Mouse (Mus musculus): ENCODE results near the gene Polg2. TPM values are rescaled to one million over a fixed set of nuclear protein-coding genes. Genes with fewer than 3 reads are reported as not detected.
"Not testable (repeated sequence)": the region's sequence is repeated elsewhere in the genome, so short reads cannot be mapped to it uniquely, and the experiment has no call there.

Gene Polg2
- polyA plus RNA-seq, 1 experiment from 2014 or later, result 11.4 TPM

DNA sequence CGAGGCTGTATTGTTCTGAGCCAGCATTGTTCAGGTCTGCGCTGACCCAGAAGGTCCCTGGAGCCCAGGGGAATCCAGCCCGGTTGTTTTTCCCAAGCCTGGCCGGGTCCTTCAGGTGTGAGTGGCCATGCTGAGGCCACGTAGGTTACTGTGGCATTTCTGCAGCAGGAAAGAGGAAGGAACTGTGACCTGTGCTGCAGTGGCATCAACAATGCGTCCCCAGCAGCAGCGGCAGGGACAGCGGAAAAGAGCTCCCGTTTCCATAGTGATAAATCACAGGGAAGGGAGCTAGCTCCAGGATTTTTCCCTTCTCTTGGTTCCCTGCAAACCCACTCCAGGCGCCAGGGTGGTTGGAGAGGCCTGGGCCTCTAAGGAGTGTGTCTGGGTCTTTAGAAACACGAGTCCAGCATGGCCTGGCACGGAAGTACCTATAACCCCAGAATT lies 42.1 kb downstream of the Polg2 start:
- no peaks in the 10 kb centered on the region for H3K9me3 ChIP-seq (ENCODE audit: control insufficient read depth, low read length)
- H3K4me2 ChIP-seq (ENCODE audit: low read depth, severe bottlenecking), result no peak overlapping the region
- ATAC-seq (ENCODE audit: insufficient number of reproducible peaks, low FRiP score, low TSS enrichment, low read depth), result no peak
- H3K4me3 ChIP-seq (ENCODE audit: low read depth, low read length), result no peak overlapping the region
- 28% methylated on average over 12 of the region's 12 CpGs for WGBS
- no peak for DNase-seq (ENCODE audit: low spot score)
- H3K9ac ChIP-seq (ENCODE audit: low read length), result peak overlapping the region; percentile 24; the same call in 1 of the 2 replicates
- no peaks in the 10 kb centered on the region for H3K36me3 ChIP-seq (ENCODE audit: control insufficient read depth, insufficient read depth, low read length)
- no peaks in the 10 kb centered on the region for H3K27me3 ChIP-seq (ENCODE audit: control insufficient read depth, insufficient read depth, low read length)
- no peak overlapping the region for H3K27ac ChIP-seq (replicated peaks; ENCODE audit: low read depth, low read length)
- H3K4me1 ChIP-seq (ENCODE audit: control insufficient read depth, insufficient read depth, low read length), result 0 out of 2 replicates have a peak, but pooled peaks cover 3% of the 10 kb centered on the region

DNA sequence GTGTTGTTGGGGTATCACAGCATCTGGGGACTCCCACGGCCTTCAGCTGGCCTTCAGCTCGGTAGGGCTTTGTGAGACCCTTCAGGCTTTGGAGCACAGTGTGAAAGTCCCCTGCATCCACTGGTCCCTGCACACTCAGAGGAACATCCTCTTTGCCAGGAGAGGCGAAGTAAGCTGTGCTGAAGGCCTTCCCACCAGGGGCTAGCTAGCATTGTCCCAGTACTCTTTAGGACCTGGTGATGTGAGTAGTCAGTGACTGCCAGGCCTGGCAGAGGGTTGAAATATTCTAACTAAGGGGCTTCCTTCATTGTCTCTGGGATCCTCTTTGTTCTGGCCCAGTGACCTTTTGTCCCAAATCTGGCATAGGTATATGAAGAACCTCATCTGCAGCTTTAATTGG lies 42.7 kb downstream of the Polg2 start:
- Histone ChIP-seq H3K9me3 (ENCODE audit: control insufficient read depth, low read length) (no peaks in the 10 kb centered on the region), H3K9ac (ENCODE audit: low read length) (peak overlapping the region; percentile 30; the same call in 1 of the 2 replicates), H3K4me3 (ENCODE audit: low read depth, low read length) (no peak overlapping the region), H3K27ac (replicated peaks; ENCODE audit: low read depth, low read length) (0 out of 2 replicates have a peak overlapping the region, but pooled peaks have one; percentile 21), H3K27me3 (ENCODE audit: control insufficient read depth, insufficient read depth, low read length) (no peaks in the 10 kb centered on the region), H3K36me3 (ENCODE audit: control insufficient read depth, insufficient read depth, low read length) (no peaks in the 10 kb centered on the region), H3K4me1 (ENCODE audit: control insufficient read depth, insufficient read depth, low read length) (0 out of 2 replicates have a peak, but pooled peaks cover 3% of the 10 kb centered on the region), H3K4me2 (ENCODE audit: low read depth, severe bottlenecking) (no peak overlapping the region)
- WGBS, result 83% methylated on average over 3 of the region's 3 CpGs
- ATAC-seq (ENCODE audit: insufficient number of reproducible peaks, low FRiP score, low TSS enrichment, low read depth), result no peak
- no peak for DNase-seq (ENCODE audit: low spot score)

DNA sequence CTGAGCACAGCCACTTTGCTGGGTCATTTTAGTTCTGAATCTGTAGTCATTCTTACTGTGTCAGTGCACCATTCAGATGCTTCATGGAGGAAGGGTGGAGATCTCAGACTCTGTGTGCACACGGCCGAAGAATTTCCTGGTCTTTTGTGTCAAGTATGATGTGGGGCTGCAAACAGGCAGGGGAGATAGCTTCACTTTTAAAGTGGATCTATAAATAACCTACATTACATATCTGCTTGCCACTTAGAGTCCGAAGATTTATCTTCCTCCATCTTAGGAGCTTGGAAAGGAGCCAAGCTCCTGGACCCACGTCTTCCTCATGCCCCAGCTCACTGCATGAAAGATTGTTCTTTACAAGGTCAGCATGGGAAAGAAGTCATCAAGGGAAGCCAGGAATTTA lies 48.6 kb downstream of the Polg2 start:
- no peaks in the 10 kb centered on the region for H3K27me3 ChIP-seq (ENCODE audit: control insufficient read depth, insufficient read depth, low read length)
- ATAC-seq (ENCODE audit: insufficient number of reproducible peaks, low FRiP score, low TSS enrichment, low read depth) (no peak), DNase-seq (ENCODE audit: low spot score) (no peak)
- H3K4me1 ChIP-seq (ENCODE audit: control insufficient read depth, insufficient read depth, low read length), result peaks cover 3% of the 10 kb centered on the region; the same call in 1 of the 2 replicates
- WGBS, result 84% methylated on average over 4 of the region's 4 CpGs
- no peak overlapping the region for H3K27ac ChIP-seq (replicated peaks; ENCODE audit: low read depth, low read length)
- H3K9ac ChIP-seq (ENCODE audit: low read length), result no peak overlapping the region
- H3K4me2 ChIP-seq (ENCODE audit: low read depth, severe bottlenecking), result no peak overlapping the region
- no peak overlapping the region for H3K4me3 ChIP-seq (ENCODE audit: low read depth, low read length)
- H3K9me3 ChIP-seq (ENCODE audit: control insufficient read depth, low read length), result no peaks in the 10 kb centered on the region
- H3K36me3 ChIP-seq (ENCODE audit: control insufficient read depth, insufficient read depth, low read length), result no peaks in the 10 kb centered on the region

DNA sequence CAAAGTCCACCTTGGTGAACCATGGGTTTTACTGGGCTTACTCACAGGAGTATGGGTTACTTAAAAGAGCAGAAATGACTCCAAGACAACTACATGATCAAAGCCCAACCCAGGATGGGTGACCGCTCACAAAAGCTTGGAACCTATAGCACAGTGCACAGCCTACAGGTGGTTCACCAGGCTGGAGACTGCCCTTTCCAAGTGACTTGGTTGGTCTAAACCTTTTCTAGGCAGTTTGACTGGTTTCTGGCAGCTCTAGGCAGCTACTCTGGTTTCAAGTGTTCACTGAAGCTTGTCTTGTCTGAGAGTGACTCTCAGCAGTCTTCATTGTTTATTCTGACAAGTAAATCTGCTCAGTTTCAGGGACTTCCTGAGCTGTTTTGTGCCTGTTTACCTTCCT lies 49.7 kb downstream of the Polg2 start:
- Histone ChIP-seq H3K4me1 (ENCODE audit: control insufficient read depth, insufficient read depth, low read length) (peaks cover 3% of the 10 kb centered on the region; the same call in 1 of the 2 replicates), H3K4me3 (ENCODE audit: low read depth, low read length) (no peak overlapping the region), H3K27ac (replicated peaks; ENCODE audit: low read depth, low read length) (no peak overlapping the region), H3K4me2 (ENCODE audit: low read depth, severe bottlenecking) (no peak overlapping the region), H3K27me3 (ENCODE audit: control insufficient read depth, insufficient read depth, low read length) (no peaks in the 10 kb centered on the region), H3K9me3 (ENCODE audit: control insufficient read depth, low read length) (no peaks in the 10 kb centered on the region), H3K36me3 (ENCODE audit: control insufficient read depth, insufficient read depth, low read length) (no peaks in the 10 kb centered on the region), H3K9ac (ENCODE audit: low read length) (no peak overlapping the region)
- DNase-seq (ENCODE audit: low spot score), result no peak
- 100% methylated on average over 1 of the region's 1 CpGs for WGBS
- ATAC-seq (ENCODE audit: insufficient number of reproducible peaks, low FRiP score, low TSS enrichment, low read depth), result no peak

DNA sequence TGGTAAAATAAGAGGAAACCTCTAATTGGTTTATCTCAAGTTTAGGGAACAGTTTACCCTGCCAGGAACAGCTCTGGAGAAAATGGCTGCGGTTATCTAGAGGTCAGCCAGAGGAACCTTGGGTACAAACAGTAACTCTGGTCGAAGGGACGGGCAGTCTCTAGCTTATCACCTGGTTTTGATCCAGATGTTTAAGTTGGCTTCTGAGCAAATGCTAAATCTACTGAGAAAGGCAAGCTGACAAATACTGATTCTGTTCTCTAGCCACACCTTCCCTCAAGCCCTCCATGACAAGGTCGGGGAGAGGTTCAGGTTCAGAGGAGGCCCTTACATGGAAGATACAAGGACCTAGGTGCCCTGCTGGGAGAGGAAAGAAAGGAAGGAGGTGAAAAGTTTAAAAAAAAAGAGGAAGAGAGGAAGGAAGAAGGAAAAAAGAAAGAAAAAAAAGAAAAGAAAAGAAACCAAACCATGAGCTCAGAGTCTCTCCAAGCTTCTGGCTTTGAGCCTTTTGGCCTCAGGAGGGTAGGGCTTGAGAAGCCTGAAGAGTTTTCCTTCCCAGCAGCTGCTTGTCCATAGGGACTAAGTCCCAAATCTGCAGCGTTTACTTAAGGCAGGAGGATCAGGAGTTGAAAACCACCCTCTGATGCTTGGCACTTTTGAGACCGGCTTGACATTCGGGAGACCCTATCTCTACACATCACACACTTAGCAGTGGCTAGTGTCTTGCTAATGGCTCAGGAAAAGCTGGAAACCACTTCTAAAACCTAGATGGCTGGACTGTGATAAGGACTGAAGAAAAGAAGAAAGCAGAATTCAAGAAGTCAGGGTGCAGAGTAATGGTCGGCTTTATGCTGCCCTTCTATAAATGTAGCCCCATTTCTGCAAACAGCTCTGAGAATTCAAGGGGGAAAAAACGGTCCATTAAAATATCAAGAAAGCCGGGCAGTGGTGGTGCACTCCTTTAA lies 50.7 kb downstream of the Polg2 start:
- H3K4me1 ChIP-seq (ENCODE audit: control insufficient read depth, insufficient read depth, low read length), result peaks cover 3% of the 10 kb centered on the region; the same call in 1 of the 2 replicates
- H3K4me3 ChIP-seq (ENCODE audit: low read depth, low read length), result no peak overlapping the region
- DNase-seq (ENCODE audit: low spot score), result no peak
- no peak for ATAC-seq (ENCODE audit: insufficient number of reproducible peaks, low FRiP score, low TSS enrichment, low read depth)
- H3K27ac ChIP-seq (replicated peaks; ENCODE audit: low read depth, low read length), result no peak overlapping the region
- H3K9me3 ChIP-seq (ENCODE audit: control insufficient read depth, low read length), result no peaks in the 10 kb centered on the region
- H3K9ac ChIP-seq (ENCODE audit: low read length), result no peak overlapping the region
- H3K36me3 ChIP-seq (ENCODE audit: control insufficient read depth, insufficient read depth, low read length), result no peaks in the 10 kb centered on the region
- H3K27me3 ChIP-seq (ENCODE audit: control insufficient read depth, insufficient read depth, low read length), result no peaks in the 10 kb centered on the region
- WGBS, result 68% methylated on average over 10 of the region's 10 CpGs
- no peak overlapping the region for H3K4me2 ChIP-seq (ENCODE audit: low read depth, severe bottlenecking)

DNA sequence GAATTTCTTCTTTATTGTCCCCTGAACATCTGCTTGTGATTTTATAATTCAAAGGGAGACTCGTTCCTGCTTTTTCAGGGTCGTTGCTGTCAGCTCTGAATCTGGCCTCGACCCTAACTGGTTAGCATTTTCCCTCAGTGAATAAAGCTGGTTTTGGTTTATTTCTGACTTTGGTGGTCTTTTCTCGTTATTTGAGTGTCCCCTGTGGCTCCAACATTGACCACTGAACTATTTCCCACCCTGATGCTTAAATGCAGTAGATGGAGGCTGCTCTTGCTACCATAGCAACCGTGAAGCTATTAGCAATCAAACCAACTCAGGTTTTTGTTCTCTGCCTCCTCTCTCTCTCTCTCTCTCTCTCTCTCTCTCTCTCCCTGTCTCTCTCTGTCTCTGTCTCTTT lies 51.4 kb downstream of the Polg2 start:
- no peaks in the 10 kb centered on the region for H3K27me3 ChIP-seq (ENCODE audit: control insufficient read depth, insufficient read depth, low read length)
- DNase-seq (ENCODE audit: low spot score) (no peak), ATAC-seq (ENCODE audit: insufficient number of reproducible peaks, low FRiP score, low TSS enrichment, low read depth) (no peak)
- no peaks in the 10 kb centered on the region for H3K9me3 ChIP-seq (ENCODE audit: control insufficient read depth, low read length)
- 18% methylated on average over 5 of the region's 5 CpGs for WGBS
- H3K4me3 ChIP-seq (ENCODE audit: low read depth, low read length), result no peak overlapping the region
- H3K36me3 ChIP-seq (ENCODE audit: control insufficient read depth, insufficient read depth, low read length), result no peaks in the 10 kb centered on the region
- H3K4me1 ChIP-seq (ENCODE audit: control insufficient read depth, insufficient read depth, low read length), result peaks cover 3% of the 10 kb centered on the region; the same call in 1 of the 2 replicates
- H3K9ac ChIP-seq (ENCODE audit: low read length), result no peak overlapping the region
- no peak overlapping the region for H3K4me2 ChIP-seq (ENCODE audit: low read depth, severe bottlenecking)
- no peak overlapping the region for H3K27ac ChIP-seq (replicated peaks; ENCODE audit: low read depth, low read length)

DNA sequence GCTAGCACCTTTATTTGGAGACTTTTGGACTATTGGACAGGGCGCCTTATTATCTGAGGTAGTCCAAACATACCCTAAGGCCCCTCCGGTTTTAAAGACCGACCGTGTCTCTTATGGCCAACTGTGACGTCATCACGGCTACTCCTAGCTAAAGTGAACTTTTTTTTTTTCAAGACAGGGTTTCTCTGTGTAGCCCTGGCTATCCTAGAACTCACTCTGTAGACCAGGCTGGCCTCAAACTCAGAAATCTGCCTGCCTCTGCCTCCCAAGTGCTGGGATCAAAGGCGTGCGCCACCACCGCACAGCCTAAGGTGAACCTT lies 54.5 kb downstream of the Polg2 start:
- H3K4me3 ChIP-seq (ENCODE audit: low read depth, low read length); H3K9me3 ChIP-seq (ENCODE audit: control insufficient read depth, low read length); H3K36me3 ChIP-seq (ENCODE audit: control insufficient read depth, insufficient read depth, low read length); ATAC-seq (ENCODE audit: insufficient number of reproducible peaks, low FRiP score, low TSS enrichment, low read depth); DNase-seq (ENCODE audit: low spot score); H3K4me1 ChIP-seq (ENCODE audit: control insufficient read depth, insufficient read depth, low read length); H3K27ac ChIP-seq (replicated peaks; ENCODE audit: low read depth, low read length); H3K9ac ChIP-seq (ENCODE audit: low read length); H3K27me3 ChIP-seq (ENCODE audit: control insufficient read depth, insufficient read depth, low read length); H3K4me2 ChIP-seq (ENCODE audit: low read depth, severe bottlenecking): not testable (repeated sequence)
- 92% methylated on average over 9 of the region's 9 CpGs for WGBS

DNA sequence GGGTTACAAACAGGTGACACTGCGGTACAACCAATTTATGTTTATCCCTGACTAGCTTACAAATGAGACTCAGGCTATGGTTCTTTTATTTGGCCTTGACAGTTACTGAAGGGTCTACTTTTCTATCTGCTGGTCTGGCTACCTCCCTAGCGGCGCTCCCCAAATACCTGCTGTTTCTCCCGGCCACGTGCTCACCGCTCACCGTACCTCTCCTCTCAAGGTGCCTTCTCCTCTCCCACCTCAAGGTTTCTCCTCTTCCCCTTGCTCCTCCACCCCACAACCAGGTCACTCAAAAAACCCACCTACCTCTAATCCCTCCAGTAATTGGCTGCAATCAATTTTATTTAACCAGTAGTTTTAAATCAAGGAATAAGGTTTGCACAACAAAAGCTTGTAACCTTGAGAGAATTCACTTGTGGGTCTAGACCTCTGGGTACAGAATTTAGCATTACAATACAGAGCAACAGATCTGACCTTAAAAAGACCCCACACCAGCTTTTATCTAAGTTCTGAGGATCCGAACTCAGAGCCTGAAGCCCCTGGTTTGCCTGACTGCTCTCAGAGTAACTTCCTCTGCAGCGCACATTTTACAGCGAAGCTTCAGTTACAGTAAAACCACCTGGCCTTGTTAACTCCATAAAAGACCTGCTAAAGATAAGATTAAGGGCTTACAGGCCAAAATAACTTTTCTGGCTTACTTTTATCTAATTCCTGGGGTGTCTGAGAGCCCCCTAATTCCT lies 55.0 kb downstream of the Polg2 start:
- Histone ChIP-seq H3K9ac (ENCODE audit: low read length) (no peak overlapping the region), H3K27me3 (ENCODE audit: control insufficient read depth, insufficient read depth, low read length) (no peaks in the 10 kb centered on the region), H3K4me2 (ENCODE audit: low read depth, severe bottlenecking) (no peak overlapping the region), H3K9me3 (ENCODE audit: control insufficient read depth, low read length) (no peaks in the 10 kb centered on the region), H3K4me1 (ENCODE audit: control insufficient read depth, insufficient read depth, low read length) (peaks cover 3% of the 10 kb centered on the region; the same call in 1 of the 2 replicates), H3K4me3 (ENCODE audit: low read depth, low read length) (no peak overlapping the region), H3K36me3 (ENCODE audit: control insufficient read depth, insufficient read depth, low read length) (no peaks in the 10 kb centered on the region), H3K27ac (replicated peaks; ENCODE audit: low read depth, low read length) (no peak overlapping the region)
- no peak for ATAC-seq (ENCODE audit: insufficient number of reproducible peaks, low FRiP score, low TSS enrichment, low read depth)
- no peak for DNase-seq (ENCODE audit: low spot score)
- WGBS, result 89% methylated on average over 10 of the region's 10 CpGs

Measured in limb, embryonic 11.5 days (tissue).